Mouse (Mus musculus): ENCODE results near the gene Trim2. TPM values are rescaled to one million over a fixed set of nuclear protein-coding genes. Genes with fewer than 3 reads are reported as not detected.

Trim2 gene
- total RNA-seq, 4 experiments from 2014 or later: 369 to 408 (median 383) TPM

DNA sequence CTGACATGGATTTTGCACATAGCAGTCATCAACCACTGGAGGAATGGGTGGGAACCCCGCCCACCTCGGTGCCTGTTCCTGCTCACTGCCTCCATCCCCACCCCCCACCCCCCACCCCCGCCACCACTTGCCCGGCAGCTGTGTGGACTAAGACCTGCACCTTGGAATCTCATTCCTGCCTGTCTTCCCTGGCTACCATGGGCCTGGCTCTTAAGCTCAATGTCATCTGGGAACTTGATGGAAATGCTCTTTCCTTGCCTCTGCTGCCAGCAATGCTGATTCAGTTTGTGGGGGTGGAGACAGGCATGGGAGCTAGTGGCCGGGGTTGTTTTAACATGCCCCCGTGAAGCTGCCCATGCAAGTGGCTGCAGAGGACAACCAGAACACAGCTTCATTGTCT is 17.3 kb upstream of the Trim2 start:
- DNase-seq (ENCODE audit: low spot score in 2 of 2): no peak

GRCm38 (mm10) chr3:84319504-84319903 is 12.8 kb upstream of the Trim2 start:
- DNase-seq (ENCODE audit: low spot score in 2 of 2): no peak

DNA sequence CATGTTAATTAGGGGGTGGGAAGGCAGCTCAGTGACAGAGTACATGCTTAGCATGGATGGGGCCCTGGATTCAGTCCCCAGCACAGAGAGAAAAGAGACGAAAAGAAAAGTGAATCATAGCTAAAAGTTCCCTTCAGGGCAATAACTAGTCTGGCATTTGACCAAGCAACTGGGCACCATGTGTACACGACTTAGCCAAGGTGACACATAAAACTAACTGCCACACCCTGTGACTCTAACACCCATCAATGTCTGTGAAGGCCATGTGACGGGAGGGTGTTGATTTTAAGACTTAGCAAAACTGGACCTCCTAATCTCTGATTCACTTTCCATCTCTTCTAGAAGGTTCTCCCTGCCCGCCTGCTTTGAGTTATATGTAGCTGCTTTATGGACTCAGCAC is 12.2 kb upstream of the Trim2 start:
- no peak for DNase-seq (ENCODE audit: low spot score in 2 of 2)

- DNase-seq (ENCODE audit: low spot score in 2 of 2): peak in 1 of 2 experiments; percentile 64
These were observed 8.0 kb upstream of the Trim2 start for GRCm38 (mm10) chr3:84314651-84315191.

DNA sequence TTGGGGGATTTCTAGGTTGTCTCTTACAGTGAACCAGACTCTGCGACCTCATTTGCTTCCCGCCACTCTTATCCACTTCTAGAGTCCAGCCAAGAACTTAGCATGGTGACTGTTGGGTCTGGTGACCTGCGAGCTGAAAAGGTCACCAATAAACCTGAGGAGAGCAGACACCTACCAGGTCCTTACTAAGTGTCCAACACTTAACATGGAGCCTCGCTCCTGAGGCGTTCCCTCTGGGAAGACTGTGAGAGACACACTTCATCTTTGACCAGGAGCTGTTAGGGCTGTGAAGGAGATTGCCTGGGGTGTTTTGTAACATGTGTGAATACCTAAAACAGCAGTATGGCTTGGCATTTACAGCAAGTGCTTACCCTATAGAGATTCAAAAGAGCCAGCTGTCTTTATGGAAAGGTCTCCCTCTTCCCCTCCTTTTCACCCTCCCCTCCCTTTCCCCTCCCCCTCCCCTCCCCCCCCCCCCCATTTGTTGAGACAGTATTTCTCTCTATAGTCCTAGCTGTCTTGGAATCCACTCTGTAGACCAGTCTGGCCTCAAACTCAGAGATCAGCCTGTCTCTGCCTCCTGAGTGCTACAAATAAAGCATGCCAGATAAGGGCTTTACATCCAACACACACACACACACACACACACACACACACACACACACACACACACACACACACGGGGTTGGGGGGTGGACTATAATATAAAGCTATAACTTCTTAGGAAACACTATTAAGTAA is 7.3 kb upstream of the Trim2 start:
- no peak for DNase-seq (ENCODE audit: low spot score in 2 of 2)

GRCm38 (mm10) chr3:84313003-84313800 is 6.5 kb upstream of the Trim2 start:
- peak in 1 of 2 experiments; percentile 81 for DNase-seq (ENCODE audit: low spot score in 2 of 2)

- no peak for DNase-seq (ENCODE audit: low spot score in 2 of 2)
These were observed 5.6 kb upstream of the Trim2 start for GRCm38 (mm10) chr3:84312326-84312725.

- DNase-seq (ENCODE audit: low spot score in 2 of 2): no peak
These were observed 839 bp upstream of the Trim2 start for GRCm38 (mm10) chr3:84307516-84307915.

DNA sequence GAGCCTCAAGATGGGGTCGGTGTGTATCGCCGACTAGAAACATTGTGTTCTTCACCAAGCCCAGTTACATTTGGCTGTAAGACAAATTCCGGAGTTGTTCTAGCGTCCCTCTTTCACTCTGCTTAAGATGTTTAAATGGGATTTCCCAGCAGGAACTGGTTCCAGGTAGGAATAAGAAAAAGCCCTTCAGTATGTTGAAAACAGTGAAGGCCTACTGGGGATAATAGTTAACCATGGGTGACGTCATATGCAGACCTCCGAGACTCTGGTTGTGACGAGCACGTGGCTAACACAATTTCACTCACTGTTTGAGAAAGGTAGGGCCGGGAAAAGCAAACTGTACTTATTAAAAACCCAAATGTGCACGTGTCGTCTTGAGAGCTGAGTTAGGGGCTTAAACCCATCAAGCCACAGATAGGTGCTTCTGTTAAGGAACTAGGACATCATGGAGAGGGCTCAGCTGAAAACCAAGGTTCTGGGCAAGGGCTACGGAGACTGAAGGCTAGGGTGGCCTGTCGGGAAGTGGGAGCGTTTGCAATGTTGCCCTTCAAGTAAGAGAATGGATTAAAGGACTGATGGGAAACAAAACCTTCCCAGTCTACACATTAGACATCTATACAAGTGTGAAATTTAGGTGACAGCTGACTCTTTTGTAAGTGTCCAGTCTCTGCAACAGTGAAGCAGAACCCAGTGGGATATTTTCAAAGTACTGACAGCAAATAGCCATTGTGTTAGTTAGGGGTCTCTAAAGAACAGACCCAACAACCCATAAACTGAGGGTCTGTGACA is 761 bp downstream of the Trim2 start:
- no peak for DNase-seq (ENCODE audit: low spot score in 2 of 2)

- peak; percentile 74 to 77 for DNase-seq (ENCODE audit: low spot score in 2 of 2)
These were observed 1.5 kb downstream of the Trim2 start for GRCm38 (mm10) chr3:84305010-84305692.

DNA sequence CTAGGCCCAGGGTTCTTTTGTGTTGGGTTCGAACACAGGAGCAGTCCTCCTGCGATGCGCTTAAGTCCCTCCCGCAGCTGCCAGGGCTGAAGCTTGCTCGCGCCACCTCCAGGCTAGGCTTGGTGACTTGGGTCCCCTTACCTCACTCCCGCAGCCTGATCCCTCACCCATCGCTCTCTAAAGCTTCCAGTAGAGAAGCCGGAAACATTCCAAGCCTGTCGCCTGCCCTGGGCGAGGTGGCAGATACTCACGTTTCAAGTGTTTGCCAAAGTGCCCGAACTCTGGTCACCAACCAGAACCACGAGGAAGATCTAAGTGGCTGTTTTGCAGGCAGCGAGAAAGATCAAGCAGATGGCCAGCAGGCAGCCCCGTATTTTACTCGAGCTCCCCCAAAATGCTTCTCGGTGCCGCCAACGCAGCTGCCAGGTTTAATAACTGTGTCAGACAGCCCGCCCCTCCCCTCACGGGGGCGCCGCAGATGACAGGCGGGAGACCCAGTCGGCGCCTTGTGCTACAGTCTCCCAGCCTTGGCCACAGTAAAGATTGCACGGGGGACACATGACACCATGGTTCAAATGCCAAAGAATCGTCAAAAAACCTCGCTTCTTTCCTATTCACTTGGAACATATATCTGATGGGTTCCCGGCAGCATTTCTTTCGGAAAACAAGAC is 2.2 kb downstream of the Trim2 start:
- peak; percentile 52 to 61 for DNase-seq (ENCODE audit: low spot score in 2 of 2)

GRCm38 (mm10) chr3:84303395-84303949 is 3.2 kb downstream of the Trim2 start:
- no peak for DNase-seq (ENCODE audit: low spot score in 2 of 2)

DNA sequence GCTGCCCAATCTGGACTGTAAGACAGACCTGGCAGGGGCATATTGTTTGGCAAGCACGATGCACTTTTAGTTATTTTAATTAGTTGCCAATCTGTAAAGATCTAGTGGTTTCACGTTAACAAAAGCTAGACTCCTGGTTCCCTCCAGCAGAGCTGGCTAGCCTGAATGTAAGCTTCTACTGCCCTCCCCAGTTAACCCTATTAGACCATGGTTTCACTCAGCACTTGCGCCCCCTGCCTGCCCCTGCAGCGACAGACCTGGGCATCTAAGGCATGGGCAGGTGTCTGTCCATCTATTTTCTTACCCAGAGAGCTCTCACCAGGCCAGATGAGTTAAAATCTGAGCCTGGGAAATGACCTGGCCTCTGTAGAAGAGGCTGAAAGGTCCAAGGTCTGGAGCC is 4.4 kb downstream of the Trim2 start:
- no peak for DNase-seq (ENCODE audit: low spot score in 2 of 2)

DNA sequence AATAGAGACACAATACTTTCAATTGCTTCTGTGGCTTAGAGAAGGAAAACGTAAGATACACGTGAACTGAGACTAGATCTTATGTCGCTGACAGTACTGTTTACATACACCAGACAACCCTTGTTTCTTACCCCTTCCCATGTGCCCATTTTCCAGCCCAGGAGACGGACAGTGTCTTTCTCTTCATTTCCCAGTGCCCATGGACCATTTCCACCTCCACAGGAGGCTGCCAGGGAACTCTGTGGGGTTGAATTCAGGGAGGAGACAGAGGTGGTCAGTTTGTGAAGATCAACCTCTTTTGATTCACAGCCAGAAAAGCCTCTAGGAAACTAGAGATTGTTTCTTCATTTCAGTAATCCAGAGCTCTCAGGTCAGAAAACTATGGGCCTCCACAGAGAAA is 5.0 kb downstream of the Trim2 start:
- no peak for DNase-seq (ENCODE audit: low spot score in 2 of 2)

- DNase-seq (ENCODE audit: low spot score in 2 of 2): no peak
These were observed 8.5 kb downstream of the Trim2 start for GRCm38 (mm10) chr3:84298186-84298585.

- no peak for DNase-seq (ENCODE audit: low spot score in 2 of 2)
These were observed 10.0 kb downstream of the Trim2 start for GRCm38 (mm10) chr3:84296676-84297075.

DNA sequence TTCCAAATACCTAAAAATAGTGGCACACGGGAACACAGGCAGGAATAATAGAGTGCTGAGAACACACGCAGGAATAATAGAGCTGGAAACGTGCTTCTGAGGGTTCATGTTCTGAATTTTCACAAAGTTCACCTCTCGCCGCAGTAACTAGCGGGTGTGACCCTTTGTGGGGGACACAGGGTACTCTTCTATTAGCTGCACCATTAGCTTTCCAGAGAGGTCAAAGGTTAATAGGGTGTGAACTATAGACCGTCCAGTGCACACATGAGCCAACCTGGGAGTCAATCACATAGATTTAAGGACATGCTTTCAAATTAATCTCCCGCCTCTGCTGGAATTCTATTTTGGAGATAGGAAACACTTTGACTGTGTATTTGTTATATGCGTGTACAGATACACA is 11.9 kb downstream of the Trim2 start:
- DNase-seq (ENCODE audit: low spot score in 2 of 2): no peak

DNA sequence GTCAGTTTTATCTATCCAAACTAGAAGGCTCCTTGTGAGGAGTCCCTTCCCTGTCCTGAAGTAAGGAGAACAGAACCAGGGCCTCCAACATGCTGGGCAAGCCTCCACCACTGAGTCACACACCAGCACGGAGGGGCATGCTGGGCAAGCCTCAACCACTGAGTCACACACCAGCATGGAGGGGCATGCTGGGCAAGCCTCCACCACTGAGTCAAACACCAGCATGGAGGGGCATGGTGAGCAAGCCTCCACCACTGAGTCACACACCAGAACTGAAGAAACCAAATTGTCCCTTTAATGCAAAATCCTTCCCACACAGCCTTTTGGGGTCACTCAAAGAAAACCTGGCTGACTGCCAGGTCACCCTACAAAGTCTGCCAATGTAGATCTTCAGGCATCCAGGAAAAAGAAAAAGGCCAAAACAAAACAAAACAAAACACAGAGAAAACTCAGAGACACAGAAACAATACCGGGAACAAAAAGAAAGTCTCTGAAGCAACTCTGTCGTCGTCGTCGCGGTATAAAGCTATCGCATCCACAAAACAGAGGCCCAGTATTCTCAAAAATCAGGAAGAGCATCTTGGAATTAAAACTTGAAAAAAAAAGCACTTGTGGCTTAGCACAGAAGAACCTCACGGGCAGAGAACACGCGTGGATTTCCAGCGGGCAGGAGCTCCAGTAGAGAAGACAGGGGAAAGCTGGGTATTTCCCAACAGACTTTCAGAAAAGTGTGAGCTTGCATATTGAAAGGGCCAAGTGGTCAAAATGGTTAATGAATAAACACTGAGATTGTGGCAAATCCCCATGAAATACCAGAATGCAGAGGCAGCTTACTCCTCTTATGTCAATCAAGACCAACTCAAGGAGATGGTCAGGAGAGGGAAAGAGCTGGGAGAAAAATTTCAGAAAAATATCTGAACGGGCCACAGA is 12.7 kb downstream of the Trim2 start:
- no peak for DNase-seq (ENCODE audit: low spot score in 2 of 2)

DNA sequence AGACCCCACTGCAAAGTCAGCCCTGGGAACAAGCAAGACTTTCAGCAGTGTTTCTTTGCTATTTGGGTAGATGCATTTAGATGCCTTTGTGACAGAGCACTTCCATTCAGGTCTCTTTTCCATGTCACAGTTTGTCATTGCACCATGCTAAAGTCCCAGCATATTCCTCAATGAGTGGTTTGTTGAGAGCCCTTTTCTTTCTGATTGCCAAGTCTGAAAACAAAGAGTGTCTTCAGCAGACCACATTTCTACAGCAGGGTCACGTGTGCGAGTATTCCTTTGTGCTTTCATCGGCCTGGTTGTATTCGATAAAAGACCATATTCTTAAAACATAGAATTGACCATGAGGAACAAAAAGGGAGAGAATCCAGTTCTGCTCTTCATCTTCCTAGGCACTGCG is 14.4 kb downstream of the Trim2 start:
- no peak for DNase-seq (ENCODE audit: low spot score in 2 of 2)

All from layer of hippocampus, adult 8-10 months (tissue).